ENCODE assay signal across 26 mouse cellular contexts in the genomic region with DNA sequence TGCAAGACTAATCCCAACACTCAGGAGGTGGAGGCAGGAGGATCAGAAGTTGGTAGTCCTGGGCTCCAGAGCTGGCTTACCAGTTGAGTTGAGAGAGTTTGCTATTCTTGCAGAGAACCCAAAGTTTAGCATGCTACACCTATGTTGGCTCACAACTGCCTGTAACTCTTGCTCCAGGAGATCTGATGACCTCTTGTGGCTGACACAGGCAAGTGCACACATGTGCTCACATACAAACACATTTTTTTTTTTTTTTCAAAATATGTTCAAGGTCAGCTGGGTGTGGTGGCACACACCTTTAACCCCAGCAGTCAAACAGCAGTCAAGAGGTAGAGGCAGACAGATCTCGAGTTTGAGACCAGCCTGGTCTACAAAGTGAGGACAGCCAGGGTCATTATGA. TPM values are rescaled to one million over a fixed set of nuclear protein-coding genes. Genes with fewer than 3 reads are reported as not detected.
DNase-seq lines count a peak whose midpoint lies in the region; TF ChIP-seq lines count a peak whose summit lies in the region.
"Had no signal": no experiment of that assay in that cellular context is flagged by ENCODE, and none has a peak within 500 bp of the region (broad histone marks: within the 10 kb centered on the region; RNA-seq: fewer than 3 reads in every experiment).

No protein-coding gene starts in this region.

- no peak for DNase-seq in heart, adult 2 months
- DNase-seq in heart, postnatal 10 days: no peak
- no peak for DNase-seq in left cerebral cortex, adult 2 months (ENCODE audit: extremely low spot score in 1 of 2, low spot score in 2 of 2)
- DNase-seq in left cerebral cortex, adult 8-10 months (ENCODE audit: low spot score in 2 of 2): no peak
- DNase-seq in CH12.LX (ENCODE audit: extremely low read depth) (peak; percentile 2), ZHBTc4 (ENCODE audit: low read depth, low spot score) (peak; percentile 64)
- no peak for DNase-seq in testis, postnatal 10 days (ENCODE audit: low spot score)
- DNase-seq in embryo, embryonic 11 days: no peak
- DNase-seq: B cell, adult 2 months; cerebellum, adult 8-10 months; heart, postnatal 36 days; kidney, adult 8-10 months; kidney, postnatal 25 days; liver, embryonic 13.5 days; lung, postnatal 10 days; midbrain, embryonic 14.5 days; right cerebral cortex, postnatal 14 days; spleen, adult 18-20 months; thymus, adult 18-20 months had no signal

- H3K4me2 ChIP-seq in CH12.LX (ENCODE audit: insufficient read depth, low read depth, poor library complexity, severe bottlenecking): no peak overlapping the region
- H3K4me2 ChIP-seq: embryonic facial prominence, embryonic 13.5 days; forebrain, embryonic 15.5 days; heart, embryonic 11.5 days; hindbrain, embryonic 15.5 days; limb, embryonic 12.5 days; liver, embryonic 13.5 days had no signal

- no peaks in the 10 kb centered on the region for H3K4me1 ChIP-seq in heart, adult 2 months (ENCODE audit: control insufficient read depth, insufficient read depth, low read length)
- peaks cover 6 to 7% of the 10 kb centered on the region in 2 experiments; a peak in 1 of 4 replicates for H3K4me1 ChIP-seq in CH12.LX (ENCODE audit: control insufficient read depth in 1 of 2, insufficient read depth in 2 of 2)
- H3K4me1 ChIP-seq: embryonic facial prominence, embryonic 13.5 days; forebrain, embryonic 15.5 days; hindbrain, embryonic 15.5 days; limb, embryonic 12.5 days; liver, embryonic 13.5 days had no signal

- TF ChIP-seq CTCF in heart, adult 2 months (IDR thresholded peaks at IDR 0.05): peak; percentile 28
- peak; percentile 37 for TF ChIP-seq CTCF in left cerebral cortex, adult 2 months (IDR thresholded peaks at IDR 0.05)
- TF ChIP-seq CTCF in CH12.LX (conservative IDR thresholded peaks at IDR 0.05 in 1 of 2, IDR thresholded peaks at IDR 0.05 in 1 of 2; ENCODE audit: low read depth in 2 of 2, low read length in 2 of 2): peak; percentile 7 to 46; a peak in 2 of 4 replicates

- no peak overlapping the region for H3K9ac ChIP-seq in heart, adult 2 months (ENCODE audit: low read depth, low read length)
- no peak overlapping the region for H3K9ac ChIP-seq in CH12.LX (ENCODE audit: insufficient read depth, low read depth)
- H3K9ac ChIP-seq: embryonic facial prominence, embryonic 13.5 days; forebrain, embryonic 15.5 days; hindbrain, embryonic 15.5 days; limb, embryonic 12.5 days; liver, embryonic 13.5 days had no signal

- no peaks in the 10 kb centered on the region for H3K27me3 ChIP-seq in heart, adult 2 months (ENCODE audit: control insufficient read depth, insufficient read depth, low read length)
- H3K27me3 ChIP-seq in CH12.LX (replicated peaks): peaks cover 77% of the 10 kb centered on the region
- H3K27me3 ChIP-seq: embryonic facial prominence, embryonic 13.5 days; forebrain, embryonic 15.5 days; hindbrain, embryonic 15.5 days; liver, embryonic 13.5 days had no signal

- no peaks in the 10 kb centered on the region for H3K36me3 ChIP-seq in heart, adult 2 months (ENCODE audit: control insufficient read depth, insufficient read depth, low read length)
- no peaks in the 10 kb centered on the region for H3K36me3 ChIP-seq in CH12.LX (replicated peaks in 1 of 2; ENCODE audit: control insufficient read depth in 1 of 2, insufficient read depth in 1 of 2, low read length in 1 of 2)
- H3K36me3 ChIP-seq: embryonic facial prominence, embryonic 13.5 days; forebrain, embryonic 15.5 days; G1E; hindbrain, embryonic 15.5 days; limb, embryonic 12.5 days; liver, embryonic 13.5 days had no signal

- TF ChIP-seq RAD21 in CH12.LX (IDR thresholded peaks at IDR 0.05; ENCODE audit: low read depth, low read length): peak; percentile 9

- TF ChIP-seq POLR2A in heart, adult 2 months (IDR thresholded peaks at IDR 0.05; ENCODE audit: insufficient read depth, low read depth, low read length): no peak
- no peak for TF ChIP-seq POLR2A in CH12.LX (IDR thresholded peaks at IDR 0.05; ENCODE audit: low read depth, low read length)

- H3K9me3 ChIP-seq in CH12.LX (replicated peaks; ENCODE audit: low read length): peaks cover 13% of the 10 kb centered on the region
- H3K9me3 ChIP-seq: forebrain, embryonic 15.5 days; G1E; hindbrain, embryonic 15.5 days; liver, embryonic 13.5 days had no signal

- in situ Hi-C loops in CH12.LX (cut with MboI; ENCODE audit: low pct_ligation_motif_present, low pct_unique_long_range_greater_than_20kb, low sequenced_read_pairs): no loop called here

- no peak overlapping the region for H3K27ac ChIP-seq in heart, adult 2 months
- H3K27ac ChIP-seq in left cerebral cortex, adult 2 months: no peak overlapping the region
- H3K27ac ChIP-seq in CH12.LX (ENCODE audit: insufficient read depth, low read depth): no peak overlapping the region
- H3K27ac ChIP-seq: embryonic facial prominence, embryonic 13.5 days; forebrain, embryonic 15.5 days; hindbrain, embryonic 15.5 days; limb, embryonic 12.5 days; liver, embryonic 13.5 days had no signal

- no peaks in the 10 kb centered on the region for H3K79me2 ChIP-seq in heart, adult 2 months (replicated peaks; ENCODE audit: control insufficient read depth, insufficient read depth, low read length)
- no peaks in the 10 kb centered on the region for H3K79me2 ChIP-seq in CH12.LX (replicated peaks; ENCODE audit: control insufficient read depth, extremely low read depth, insufficient read depth, poor library complexity, severe bottlenecking)

- dilution Hi-C loops in CH12.LX (cut with MboI; ENCODE audit: extremely low pct_ligation_motif_present, extremely low pct_unique_long_range_greater_than_20kb, low sequenced_read_pairs): no loop called here

- 71% methylated on average over 1 of the region's 1 CpGs for WGBS in heart, adult 2 months

- TF ChIP-seq EP300 in heart, adult 2 months (IDR thresholded peaks at IDR 0.05; ENCODE audit: insufficient read depth, low read depth, low read length): no peak
- TF ChIP-seq EP300 in CH12.LX (IDR thresholded peaks at IDR 0.05; ENCODE audit: low read length): no peak

- H3K4me3 ChIP-seq in heart, adult 2 months: no peak overlapping the region
- H3K4me3 ChIP-seq in left cerebral cortex, adult 2 months: no peak overlapping the region
- no peak overlapping the region for H3K4me3 ChIP-seq in CH12.LX (replicated peaks in 1 of 3; ENCODE audit: low read depth in 2 of 3, low read length in 2 of 3, poor library complexity in 1 of 3)
- H3K4me3 ChIP-seq: embryonic facial prominence, embryonic 13.5 days; forebrain, embryonic 15.5 days; hindbrain, embryonic 15.5 days; limb, embryonic 12.5 days; liver, embryonic 13.5 days; myocyte had no signal

- intact Hi-C loops in heart, adult 2 months (cut with DNase I): no loop called here
- intact Hi-C loops in heart, postnatal 10 days (cut with DNase I): no loop called here
- intact Hi-C loops in left cerebral cortex, adult 2 months (cut with DNase I): no loop called here

TF ChIP-seq in CH12.LX, 34 proteins besides CTCF, POLR2A, EP300 and RAD21:
- TF ChIP-seq GABPA (IDR thresholded peaks at IDR 0.05; ENCODE audit: insufficient replicate concordance, low read depth, low read length) (no peak), ZKSCAN1 (IDR thresholded peaks at IDR 0.05; ENCODE audit: borderline replicate concordance, low read depth, low read length) (no peak), ZNF384 (IDR thresholded peaks at IDR 0.05; ENCODE audit: low read depth, low read length) (peak; percentile 69), SMC3 (IDR thresholded peaks at IDR 0.05; ENCODE audit: low read depth, low read length) (peak; percentile 21; the same call in 1 of the 2 replicates), CHD1 (IDR thresholded peaks at IDR 0.05; ENCODE audit: low read depth, low read length) (no peak), NELFE (IDR thresholded peaks at IDR 0.05; ENCODE audit: low read depth, low read length) (no peak)

RNA-seq across cellular contexts. Expression of a gene that starts 16.8 kb away (rescaled TPM):
- total RNA-seq in heart, adult 2 months (2021): 10 to 100 TPM; 31.3 to 32.5 TPM
- polyA plus RNA-seq in heart, adult 2 months (2012; rRNA removed): 61.0 and 61.5 TPM in 2 replicates
- 10 to 100 TPM; 45.2 to 46.7 TPM for total RNA-seq in heart, postnatal 10 days (2021)
- total RNA-seq in left cerebral cortex, adult 2 months (2021): 100 to 1,000 TPM; 248 to 254 TPM
- 100 to 1,000 TPM; 201 to 218 (median 204) TPM for total RNA-seq in left cerebral cortex, adult 8-10 months (2022)
- total RNA-seq in CH12.LX (2012; rRNA removed): 9.6 and 12.4 TPM in 2 replicates
- total RNA-seq in CH12.LX (2014; rRNA removed): 11.6 and 12.7 TPM in 2 replicates
- 34.1 and 38.5 TPM in 2 replicates for polyA plus RNA-seq in CH12.LX (2012; ENCODE audit: insufficient read length, low read depth)

Comparison
In these comparisons a context has a peak if more than half of its experiments do, and no peak if none do; other contexts are left out.
1. DNase-seq: peak in CH12.LX (single experiment) and ZHBTc4 (single experiment); none in heart, adult 2 months (0 of 2), heart, postnatal 10 days (0 of 2), left cerebral cortex, adult 2 months (0 of 2), left cerebral cortex, adult 8-10 months (0 of 2), testis, postnatal 10 days (single experiment) and embryo, embryonic 11 days (single experiment).
2. RNA of a gene that starts 16.8 kb away (total RNA-seq): 248 to 254 TPM in left cerebral cortex, adult 2 months and 201 to 218 TPM in left cerebral cortex, adult 8-10 months; 45.2 to 46.7 TPM in heart, postnatal 10 days, 31.3 to 32.5 TPM in heart, adult 2 months and 9.6 to 12.7 TPM in CH12.LX; every median in the first group is over 4 times any median in the second.
3. Peak in every context shown above with its lines, with median percentiles within 50 percentile points of each other: CTCF ChIP-seq.